Mouse (Mus musculus): ENCODE results near the gene Il17rb.

DNA sequence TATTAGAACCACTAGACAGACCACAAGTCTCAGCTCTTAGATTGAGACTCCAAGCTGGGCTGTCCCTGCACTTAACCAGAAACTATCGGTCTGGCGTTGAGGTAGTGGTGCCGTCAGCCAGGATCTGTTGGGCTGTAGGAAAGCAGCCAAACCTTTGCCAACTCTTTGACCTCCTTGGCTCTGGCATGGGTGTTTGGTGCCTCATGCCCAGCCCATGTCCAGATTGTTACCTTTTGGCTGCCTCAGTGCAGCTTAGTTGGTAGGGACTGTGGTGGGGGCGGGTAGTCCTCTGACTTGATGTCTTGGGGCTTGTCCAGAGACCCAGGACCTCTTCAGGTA lies 9.7 kb upstream of the Il17rb start:
- TF ChIP-seq TAL1 (conservative IDR thresholded peaks at IDR 0.05; ENCODE audit: low read depth, low read length) (no peak), GATA1 (IDR thresholded peaks at IDR 0.05; ENCODE audit: borderline replicate concordance, low read length) (no peak)

Measured in G1E (cell line).